Mouse (Mus musculus): ENCODE results near the gene Gm45711.

DNA sequence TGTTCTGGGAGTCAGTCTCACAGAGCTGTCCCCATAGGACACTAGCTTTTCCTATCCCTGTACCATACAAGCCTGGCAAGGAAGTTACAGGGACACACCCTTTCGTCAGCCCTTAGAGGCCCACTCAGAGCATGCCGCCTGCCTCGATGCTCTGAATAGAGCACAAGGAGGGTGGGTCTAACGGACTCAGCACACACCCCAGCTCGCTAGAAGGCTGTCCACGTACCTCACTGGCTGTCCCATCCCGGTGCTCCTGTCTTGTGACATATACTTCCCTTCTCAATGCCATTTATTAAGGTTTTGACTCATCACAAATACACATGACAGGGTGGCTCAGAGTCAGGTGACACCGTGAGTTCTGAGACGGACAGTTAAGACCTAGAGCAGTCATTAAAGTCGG lies 44.6 kb upstream of the Gm45711 start:
- TF ChIP-seq CTCF (IDR thresholded peaks at IDR 0.05; ENCODE audit: borderline replicate concordance, control insufficient read depth, extremely low read depth, insufficient read depth, low read length, poor library complexity) (no peak), POLR2A (IDR thresholded peaks at IDR 0.05; ENCODE audit: control insufficient read depth, extremely low read depth, insufficient read depth, low read length, poor library complexity) (no peak)
